ENCODE assay signal across 19 mouse cellular contexts in the genomic region with DNA sequence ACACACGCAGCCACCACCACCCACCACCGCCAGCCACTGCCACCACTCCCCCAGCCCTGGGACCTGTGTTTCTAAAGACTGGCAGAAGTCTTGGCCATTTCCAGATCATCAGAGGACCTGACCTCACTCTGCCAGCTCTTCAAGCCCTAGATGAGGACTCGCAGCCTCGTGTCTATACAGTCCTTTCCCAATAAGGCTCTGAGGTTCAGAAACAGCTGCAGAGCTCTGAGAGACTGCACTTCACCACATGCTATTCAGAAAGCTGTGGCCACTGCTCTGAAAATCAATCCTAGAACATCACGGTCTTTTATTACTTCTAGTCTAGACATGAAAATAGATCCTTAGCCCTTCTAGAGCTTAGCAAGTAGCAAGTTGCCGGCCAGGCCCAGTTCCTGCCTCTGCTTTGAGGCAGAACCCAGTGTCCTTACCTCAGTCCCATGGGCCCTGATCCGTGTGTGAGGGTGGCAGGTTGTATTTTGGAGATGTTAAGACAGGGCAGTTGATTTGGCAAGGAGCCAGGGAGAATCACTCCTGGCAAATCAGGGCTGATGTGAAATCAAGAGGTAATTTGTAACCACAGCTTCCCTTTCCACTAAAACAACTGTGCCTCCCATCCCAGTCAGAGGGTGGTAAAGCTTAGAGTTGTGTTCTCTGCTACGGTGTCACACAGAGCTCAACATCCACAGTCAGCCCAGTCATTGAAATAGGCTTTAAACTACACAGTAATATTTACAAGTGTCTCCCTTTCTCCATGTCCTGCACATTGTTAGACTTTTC. TPM values are rescaled to one million over a fixed set of nuclear protein-coding genes. Genes with fewer than 3 reads are reported as not detected.
A peak's percentile ranks its signal among the peaks of the same experiment; 100 is the strongest.
DNase-seq lines count a peak whose midpoint lies in the region; ATAC-seq and TF ChIP-seq lines count a peak whose summit lies in the region.
"Had no signal": no experiment of that assay in that cellular context is flagged by ENCODE, and none has a peak within 500 bp of the region (broad histone marks: within the 10 kb centered on the region; RNA-seq: fewer than 3 reads in every experiment).

No protein-coding gene starts in this region.

- H3K4me2 ChIP-seq in forebrain, postnatal 0 days (ENCODE audit: low read depth), result no peak overlapping the region
- H3K4me2 ChIP-seq: hindbrain, embryonic 14.5 days; lung, embryonic 15.5 days; midbrain, embryonic 12.5 days; stomach, embryonic 15.5 days had no signal

- H3K36me3 ChIP-seq in forebrain, postnatal 0 days (ENCODE audit: insufficient read depth), result peaks cover 14% of the 10 kb centered on the region; the same call in 1 of the 2 replicates

- no peak for DNase-seq in layer of hippocampus, adult 2 months (ENCODE audit: low spot score in 2 of 2)
- no peak for DNase-seq in layer of hippocampus, postnatal 14 days (ENCODE audit: low spot score in 2 of 2)
- DNase-seq in 416B (ENCODE audit: low read depth), result peak; percentile 62
- DNase-seq in MN1 (ENCODE audit: low spot score), result peak; percentile 35
- DNase-seq in spleen, adult 12 weeks (ENCODE audit: low spot score), result no peak
- no peak for DNase-seq in forebrain, postnatal 0 days
- DNase-seq in cerebellum, adult 11-12 months, result no peak
- DNase-seq: cerebellum, adult 11 months; gastrocnemius, postnatal 25 days; kidney, adult 18-20 months; thymus, postnatal 25 days had no signal

- H3K4me1 ChIP-seq in forebrain, postnatal 0 days (ENCODE audit: insufficient read depth), result peaks cover 5% of the 10 kb centered on the region
- H3K4me1 ChIP-seq: lung, embryonic 15.5 days; stomach, embryonic 15.5 days had no signal

- TF ChIP-seq CTCF in layer of hippocampus, adult 2 months (conservative IDR thresholded peaks at IDR 0.05), result no peak
- TF ChIP-seq CTCF in forebrain, postnatal 0 days (IDR thresholded peaks at IDR 0.05; ENCODE audit: low read depth), result no peak

- 81% methylated on average over 8 of the region's 8 CpGs for WGBS in forebrain, postnatal 0 days

- H3K9ac ChIP-seq in forebrain, postnatal 0 days, result no peak overlapping the region
- H3K9ac ChIP-seq: heart, embryonic 15.5 days; hindbrain, embryonic 14.5 days; lung, embryonic 15.5 days; midbrain, embryonic 12.5 days; stomach, embryonic 15.5 days had no signal

- H3K27me3 ChIP-seq in forebrain, postnatal 0 days (ENCODE audit: insufficient read depth, low read length), result no peaks in the 10 kb centered on the region
- H3K27me3 ChIP-seq: heart, embryonic 15.5 days; lung, embryonic 15.5 days; midbrain, embryonic 12.5 days; stomach, embryonic 15.5 days had no signal

- ATAC-seq in granulocyte monocyte progenitor cell, adult 5-6 weeks (replicated peaks; ENCODE audit: poor library complexity, severe bottlenecking), result peak; percentile 51
- no peak for ATAC-seq in forebrain, postnatal 0 days
- ATAC-seq: forebrain, embryonic 16.5 days had no signal

- H3K27ac ChIP-seq in layer of hippocampus, adult 2 months, result peak overlapping the region; percentile 53; the same call in 1 of the 2 replicates
- H3K27ac ChIP-seq in forebrain, postnatal 0 days (ENCODE audit: low read depth, low read length), result no peak overlapping the region
- H3K27ac ChIP-seq: heart, embryonic 15.5 days; hindbrain, embryonic 14.5 days; lung, embryonic 15.5 days; stomach, embryonic 15.5 days had no signal

- H3K9me3 ChIP-seq in forebrain, postnatal 0 days (ENCODE audit: low read length), result no peaks in the 10 kb centered on the region
- H3K9me3 ChIP-seq: heart, embryonic 15.5 days; lung, embryonic 15.5 days; midbrain, embryonic 12.5 days; stomach, embryonic 15.5 days had no signal

- H3K4me3 ChIP-seq in layer of hippocampus, adult 2 months, result no peak overlapping the region
- no peak overlapping the region for H3K4me3 ChIP-seq in forebrain, postnatal 0 days (ENCODE audit: low read depth, low read length)
- H3K4me3 ChIP-seq: erythroblast, embryonic 14.5 days; heart, embryonic 15.5 days; lung, embryonic 15.5 days; midbrain, embryonic 12.5 days; stomach, embryonic 15.5 days had no signal

RNA-seq across cellular contexts. Expression of a gene that starts 50.5 kb away (rescaled TPM):
- total RNA-seq in layer of hippocampus, adult 2 months (2021), result 10 to 100 TPM; 34.7 to 45.9 TPM
- 10 to 100 TPM; 37.1 to 39.1 TPM for total RNA-seq in layer of hippocampus, postnatal 14 days (2021)
- total RNA-seq in granulocyte monocyte progenitor cell, adult 5-6 weeks (2014; fragmentation: Nextera tagmentation), result 15.9 and 18.0 TPM in 2 replicates
- total RNA-seq in granulocyte monocyte progenitor cell, adult 5-6 weeks (2017), result 60.8 and 73.0 TPM in 2 replicates
- total RNA-seq in forebrain, postnatal 0 days (2014; rRNA removed), result 91.1 and 91.9 TPM in 2 replicates
- 102 and 105 TPM in 2 replicates for polyA plus RNA-seq in forebrain, postnatal 0 days (2015; fragmentation: Nextera tagmentation; extraction: Ambion mirVana)

Comparison
In these comparisons a context has a peak if more than half of its experiments do, and no peak if none do; other contexts are left out.
1. DNase-seq: peak in 416B (single experiment) and MN1 (single experiment); none in layer of hippocampus, adult 2 months (0 of 2), layer of hippocampus, postnatal 14 days (0 of 2), spleen, adult 12 weeks (single experiment), forebrain, postnatal 0 days (single experiment) and cerebellum, adult 11-12 months (single experiment).